In the genomic region with DNA sequence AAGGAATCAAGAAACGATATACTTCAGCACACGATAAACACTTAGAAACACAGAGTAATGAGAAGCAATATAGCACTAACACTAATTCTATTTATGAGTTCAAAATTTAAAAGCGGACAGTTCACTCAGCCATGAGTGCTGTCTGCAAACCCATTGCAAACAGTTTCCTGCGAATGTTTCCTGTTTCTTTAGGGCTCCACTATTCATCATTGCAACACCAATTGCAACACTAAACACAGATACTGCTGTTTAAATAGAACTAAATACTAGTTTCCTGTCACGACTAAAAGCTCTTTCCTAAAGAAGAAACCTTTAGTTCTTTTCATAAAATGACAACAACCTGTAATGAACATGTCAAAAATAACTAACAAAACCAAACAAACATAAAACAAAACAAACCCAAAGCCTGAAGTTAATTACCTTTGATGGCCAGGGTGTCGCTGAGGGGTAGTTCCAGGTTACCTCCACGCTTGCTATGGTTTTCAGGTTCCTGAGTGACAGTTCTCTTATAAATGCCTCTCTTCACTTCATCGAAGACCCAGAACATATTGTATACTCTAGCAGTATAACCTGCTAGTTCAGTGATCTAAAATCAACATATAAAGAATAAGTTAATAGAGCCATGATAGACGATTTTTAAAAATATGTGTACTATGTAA, we compare ENCODE assay signal across 41 mouse cellular contexts. TPM values are rescaled to one million over a fixed set of nuclear protein-coding genes. Genes with fewer than 3 reads are reported as not detected.
DNase-seq lines count a peak whose midpoint lies in the region; ATAC-seq and TF ChIP-seq lines count a peak whose summit lies in the region.
"Had no signal": no experiment of that assay in that cellular context is flagged by ENCODE, and none has a peak within 500 bp of the region (broad histone marks: within the 10 kb centered on the region; RNA-seq: fewer than 3 reads in every experiment).

No protein-coding gene starts in this region.

- 36% methylated on average over 9 of the region's 9 CpGs for WGBS in lung, postnatal 0 days
- WGBS in midbrain, embryonic 13.5 days: 88% methylated on average over 9 of the region's 9 CpGs

- H3K4me1 ChIP-seq in lung, postnatal 0 days (ENCODE audit: insufficient read depth, low read depth, low read length): no peaks in the 10 kb centered on the region
- peaks cover 27% of the 10 kb centered on the region for H3K4me1 ChIP-seq in bone marrow macrophage, adult 2 months (ENCODE audit: control insufficient read depth, insufficient read depth, low read length)
- H3K4me1 ChIP-seq in midbrain, embryonic 13.5 days (replicated peaks): peaks cover 15% of the 10 kb centered on the region
- H3K4me1 ChIP-seq: embryonic facial prominence, embryonic 13.5 days; heart, embryonic 12.5 days; hindbrain, embryonic 15.5 days; limb, embryonic 13.5 days; megakaryocyte, embryonic 14.5 days had no signal

- no peaks in the 10 kb centered on the region for H3K27me3 ChIP-seq in lung, postnatal 0 days (replicated peaks; ENCODE audit: insufficient read depth, low read length)
- H3K27me3 ChIP-seq in midbrain, embryonic 13.5 days: no peaks in the 10 kb centered on the region
- H3K27me3 ChIP-seq: CH12.LX; embryonic facial prominence, embryonic 13.5 days; forebrain, embryonic 15.5 days; heart, embryonic 12.5 days; hindbrain, embryonic 15.5 days; limb, embryonic 13.5 days; liver, embryonic 15.5 days; megakaryocyte, embryonic 14.5 days; midbrain, embryonic 15.5 days had no signal

- H3K4me3 ChIP-seq in lung, postnatal 0 days (ENCODE audit: low read depth, low read length): no peak overlapping the region
- peak overlapping the region; percentile 24; the same call in 1 of the 2 replicates for H3K4me3 ChIP-seq in bone marrow macrophage, adult 2 months (ENCODE audit: insufficient read depth, low read length)
- no peak overlapping the region for H3K4me3 ChIP-seq in midbrain, embryonic 13.5 days (replicated peaks)
- H3K4me3 ChIP-seq: embryonic facial prominence, embryonic 13.5 days; forebrain, embryonic 10.5 days; forebrain, embryonic 15.5 days; heart, adult 2 months; heart, embryonic 12.5 days; hindbrain, embryonic 15.5 days; left cerebral cortex, adult 2 months; limb, embryonic 13.5 days; liver, embryonic 15.5 days; megakaryocyte, embryonic 14.5 days; midbrain, embryonic 15.5 days had no signal

- H3K36me3 ChIP-seq in lung, postnatal 0 days (ENCODE audit: insufficient read depth, low read length): no peaks in the 10 kb centered on the region
- H3K36me3 ChIP-seq in midbrain, embryonic 13.5 days: 0 out of 2 replicates have a peak, but pooled peaks cover 4% of the 10 kb centered on the region
- H3K36me3 ChIP-seq: embryonic facial prominence, embryonic 13.5 days; heart, embryonic 12.5 days; hindbrain, embryonic 15.5 days; limb, embryonic 13.5 days; liver, embryonic 15.5 days; midbrain, embryonic 15.5 days had no signal

- no peak for TF ChIP-seq POLR2A in bone marrow macrophage, adult 2 months (IDR thresholded peaks at IDR 0.05; ENCODE audit: borderline replicate concordance, low read depth, low read length)

- peak; percentile 56 for TF ChIP-seq EP300 in lung, postnatal 0 days (IDR thresholded peaks at IDR 0.05)

- no peak for TF ChIP-seq CTCF in lung, postnatal 0 days (IDR thresholded peaks at IDR 0.05)
- no peak for TF ChIP-seq CTCF in bone marrow macrophage, adult 2 months (IDR thresholded peaks at IDR 0.05; ENCODE audit: low read depth, low read length)

- no peak overlapping the region for H3K9ac ChIP-seq in lung, postnatal 0 days (replicated peaks; ENCODE audit: low read depth)
- no peak overlapping the region for H3K9ac ChIP-seq in midbrain, embryonic 13.5 days (replicated peaks)
- H3K9ac ChIP-seq: embryonic facial prominence, embryonic 13.5 days; forebrain, embryonic 15.5 days; heart, embryonic 12.5 days; hindbrain, embryonic 15.5 days; limb, embryonic 13.5 days; liver, embryonic 15.5 days; midbrain, embryonic 15.5 days had no signal

- H3K27ac ChIP-seq in lung, postnatal 0 days (ENCODE audit: low read length): no peak overlapping the region
- H3K27ac ChIP-seq in bone marrow macrophage, adult 2 months (ENCODE audit: insufficient read depth, low read depth, low read length): peak overlapping the region; percentile 94
- H3K27ac ChIP-seq in midbrain, embryonic 13.5 days: no peak overlapping the region
- H3K27ac ChIP-seq: embryonic facial prominence, embryonic 13.5 days; forebrain, embryonic 10.5 days; forebrain, embryonic 15.5 days; heart, adult 2 months; hindbrain, embryonic 15.5 days; left cerebral cortex, adult 2 months; limb, embryonic 13.5 days; midbrain, embryonic 15.5 days; stomach, postnatal 0 days had no signal

- ATAC-seq in lung, postnatal 0 days: peak; percentile 46; the same call in 1 of the 2 replicates
- peak; percentile 81 for ATAC-seq in common myeloid progenitor, adult 5-6 weeks (replicated peaks; ENCODE audit: low read depth, poor library complexity, severe bottlenecking)
- ATAC-seq in megakaryocyte progenitor cell, adult 5-6 weeks (replicated peaks; ENCODE audit: poor library complexity): peak; percentile 98
- no peak for ATAC-seq in midbrain, embryonic 13.5 days
- ATAC-seq: forebrain, embryonic 15.5 days; inflammation-experienced regulatory T-cells, adult 6 months; midbrain, embryonic 15.5 days had no signal

- H3K4me2 ChIP-seq in lung, postnatal 0 days (replicated peaks; ENCODE audit: low read depth, low read length): no peak overlapping the region
- H3K4me2 ChIP-seq in midbrain, embryonic 13.5 days (replicated peaks): no peak overlapping the region
- H3K4me2 ChIP-seq: embryonic facial prominence, embryonic 13.5 days; forebrain, embryonic 15.5 days; heart, embryonic 12.5 days; hindbrain, embryonic 15.5 days; limb, embryonic 13.5 days; liver, embryonic 15.5 days; midbrain, embryonic 15.5 days had no signal

- peak; percentile 77 for DNase-seq in lung, postnatal 0 days (ENCODE audit: low spot score)
- no peak for DNase-seq in lung, postnatal 10 days
- no peak for DNase-seq in heart, adult 18-20 months
- DNase-seq: adrenal gland, adult 8-10 months; cerebellum, adult 11 months; cerebellum, adult 9-10 months; cerebellum, postnatal 36 days; gastrocnemius, postnatal 25 days; heart, adult 2 months; heart, postnatal 4 days; kidney, adult 11 months; kidney, postnatal 25 days; right cerebral cortex, postnatal 4 days; thymus, adult 18-20 months; thymus, postnatal 36 days had no signal

- no peaks in the 10 kb centered on the region for H3K9me3 ChIP-seq in lung, postnatal 0 days (ENCODE audit: low read length)
- no peaks in the 10 kb centered on the region for H3K9me3 ChIP-seq in midbrain, embryonic 13.5 days
- H3K9me3 ChIP-seq: embryonic facial prominence, embryonic 13.5 days; forebrain, embryonic 10.5 days; forebrain, embryonic 15.5 days; heart, embryonic 12.5 days; hindbrain, embryonic 15.5 days; limb, embryonic 13.5 days; liver, embryonic 15.5 days; midbrain, embryonic 15.5 days had no signal

RNA-seq across cellular contexts. Expression of a gene that starts 12.8 kb away (rescaled TPM):
- 9.2 and 10.9 TPM in 2 replicates for polyA plus RNA-seq in lung, postnatal 0 days (2015; fragmentation: Nextera tagmentation; extraction: Ambion mirVana)
- 20.8 and 21.6 TPM in 2 replicates for polyA plus RNA-seq in bone marrow macrophage, adult 2 months (2012; ENCODE audit: insufficient read depth, insufficient read length, missing spikeins)
- total RNA-seq in common myeloid progenitor, adult 5-6 weeks (2017): 10.0 and 10.9 TPM in 2 replicates
- 31.1 and 39.5 TPM in 2 replicates for total RNA-seq in megakaryocyte progenitor cell, adult 5-6 weeks (2015)
- 40.6 and 43.8 TPM in 2 replicates for total RNA-seq in megakaryocyte progenitor cell, adult 5-6 weeks (2017)
- polyA plus RNA-seq in midbrain, embryonic 13.5 days (2015; fragmentation: Nextera tagmentation; extraction: Ambion mirVana): 18.6 and 18.8 TPM in 2 replicates
- 1 to 10 TPM; 5.2 to 6.9 TPM for total RNA-seq in heart, adult 18-20 months (2021)
- total RNA-seq: CH12.LX had no signal

RNA-seq across cellular contexts. Expression of a gene that starts 20.5 kb away (rescaled TPM):
- not detected in 2 replicates for polyA plus RNA-seq in lung, postnatal 0 days (2015; fragmentation: Nextera tagmentation; extraction: Ambion mirVana)
- polyA plus RNA-seq in bone marrow macrophage, adult 2 months (2012; ENCODE audit: insufficient read depth, insufficient read length, missing spikeins): not detected in 2 replicates
- total RNA-seq in common myeloid progenitor, adult 5-6 weeks (2017): not detected in 2 replicates
- not detected in 2 replicates for total RNA-seq in megakaryocyte progenitor cell, adult 5-6 weeks (2015)
- total RNA-seq in megakaryocyte progenitor cell, adult 5-6 weeks (2017): not detected in 2 replicates
- polyA plus RNA-seq in midbrain, embryonic 13.5 days (2015; fragmentation: Nextera tagmentation; extraction: Ambion mirVana): not detected in 2 replicates
- 1 to 10 TPM in 1 of 2 experiments, under 1 TPM in 1; 0.87 to 1.2 TPM for total RNA-seq in heart, adult 18-20 months (2021)
- total RNA-seq: adrenal gland, adult 8-10 months; adrenal gland, postnatal 4 days; CH12.LX; gastrocnemius, adult 18-20 months; gastrocnemius, postnatal 25 days; heart, postnatal 4 days; layer of hippocampus, adult 18-20 months; left cerebral cortex, postnatal 36 days had no signal
- polyA plus RNA-seq: C2C12; embryonic facial prominence, embryonic 13.5 days; forebrain, embryonic 10.5 days; forebrain, embryonic 15.5 days; heart, embryonic 12.5 days; heart, postnatal 0 days; hindbrain, embryonic 15.5 days; inflammation-experienced regulatory T-cells, adult 6 months; kidney, embryonic 14.5 days; limb, embryonic 13.5 days; midbrain, embryonic 15.5 days; neural tube, embryonic 11.5 days; spleen, adult 2 months; stomach, postnatal 0 days had no signal
